Comparison of ENCODE assay signal across 9 mouse cellular contexts in genomic region chr1:72871697-72872411, GRCm38 (mm10). TPM values are rescaled to one million over a fixed set of nuclear protein-coding genes. Genes with fewer than 3 reads are reported as not detected.
DNase-seq lines count a peak whose midpoint lies in the region; ATAC-seq lines count a peak whose summit lies in the region.
"Had no signal": no experiment of that assay in that cellular context is flagged by ENCODE, and none has a peak within 500 bp of the region (broad histone marks: within the 10 kb centered on the region; RNA-seq: fewer than 3 reads in every experiment).

No protein-coding gene starts in this region.

- H3K9me3 ChIP-seq in lung, embryonic 15.5 days: no peaks in the 10 kb centered on the region
- H3K9me3 ChIP-seq in heart, embryonic 14.5 days (ENCODE audit: control insufficient read depth, low read length): no peaks in the 10 kb centered on the region
- no peaks in the 10 kb centered on the region for H3K9me3 ChIP-seq in midbrain, embryonic 14.5 days (ENCODE audit: control insufficient read depth, low read length)

- H3K4me3 ChIP-seq in lung, embryonic 15.5 days: peak overlapping the region; percentile 54
- H3K4me3 ChIP-seq in heart, embryonic 14.5 days (ENCODE audit: control insufficient read depth in 1 of 2, insufficient read depth in 1 of 2, low read depth in 1 of 2, low read length in 2 of 2): peak overlapping the region; percentile 46 to 75
- H3K4me3 ChIP-seq in midbrain, embryonic 14.5 days (replicated peaks; ENCODE audit: low read depth, low read length): peak overlapping the region; percentile 49

- no peaks in the 10 kb centered on the region for H3K36me3 ChIP-seq in lung, embryonic 15.5 days
- peaks cover 10% of the 10 kb centered on the region; the same call in 1 of the 2 replicates for H3K36me3 ChIP-seq in heart, embryonic 14.5 days (ENCODE audit: control insufficient read depth, insufficient read depth, low read length)
- no peaks in the 10 kb centered on the region for H3K36me3 ChIP-seq in midbrain, embryonic 14.5 days (ENCODE audit: control insufficient read depth, insufficient read depth, low read length)

- H3K27ac ChIP-seq in lung, embryonic 15.5 days: peak overlapping the region; percentile 67
- peak overlapping the region; percentile 55 to 56 for H3K27ac ChIP-seq in heart, embryonic 14.5 days (replicated peaks in 1 of 2; ENCODE audit: control insufficient read depth in 1 of 2, insufficient read depth in 1 of 2, low read depth in 2 of 2, low read length in 2 of 2)
- H3K27ac ChIP-seq in midbrain, embryonic 14.5 days (replicated peaks; ENCODE audit: low read depth, low read length): peak overlapping the region; percentile 74

- peak overlapping the region; percentile 84 for H3K4me2 ChIP-seq in lung, embryonic 15.5 days
- H3K4me2 ChIP-seq in heart, embryonic 14.5 days (ENCODE audit: low read length): peak overlapping the region; percentile 98
- peak overlapping the region; percentile 93 for H3K4me2 ChIP-seq in midbrain, embryonic 14.5 days (ENCODE audit: low read length)

- H3K4me1 ChIP-seq in lung, embryonic 15.5 days: peaks cover 76% of the 10 kb centered on the region
- peaks cover 9 to 42% of the 10 kb centered on the region in 2 experiments for H3K4me1 ChIP-seq in heart, embryonic 14.5 days (ENCODE audit: control insufficient read depth in 2 of 2, insufficient read depth in 2 of 2, low read length in 2 of 2)
- peaks cover 29% of the 10 kb centered on the region for H3K4me1 ChIP-seq in midbrain, embryonic 14.5 days (ENCODE audit: control insufficient read depth, insufficient read depth, low read length)

- ATAC-seq in lung, embryonic 15.5 days (ENCODE audit: borderline replicate concordance, extremely low read depth, low FRiP score, low TSS enrichment): no peak
- ATAC-seq in heart, embryonic 14.5 days (ENCODE audit: insufficient number of reproducible peaks, insufficient read depth, low FRiP score, low read depth): no peak
- ATAC-seq in midbrain, embryonic 14.5 days (ENCODE audit: low FRiP score, low TSS enrichment): no peak
- ATAC-seq in CD4-positive, CD25-positive, alpha-beta regulatory T cell, adult 4 months: no peak

- DNase-seq in lung, postnatal 4 days: no peak
- DNase-seq in cerebellum, postnatal 10 days: peak; percentile 72 to 75
- DNase-seq in layer of hippocampus, postnatal 14 days (ENCODE audit: low spot score in 2 of 2): peak; percentile 65 to 67
- DNase-seq in midbrain, embryonic 14.5 days: peak; percentile 84
- no peak for DNase-seq in thymus, postnatal 4 days

- peaks cover 32% of the 10 kb centered on the region; the same call in 1 of the 2 replicates for H3K27me3 ChIP-seq in lung, embryonic 15.5 days
- no peaks in the 10 kb centered on the region for H3K27me3 ChIP-seq in heart, embryonic 14.5 days (ENCODE audit: control insufficient read depth, insufficient read depth, low read length)
- H3K27me3 ChIP-seq in midbrain, embryonic 14.5 days (ENCODE audit: control insufficient read depth, insufficient read depth, low read length): peaks cover 23% of the 10 kb centered on the region; the same call in 1 of the 2 replicates

- under 1% methylated on average over 34 of the region's 34 CpGs for WGBS in lung, embryonic 15.5 days
- 2% methylated on average over 34 of the region's 34 CpGs for WGBS in heart, embryonic 14.5 days
- WGBS in midbrain, embryonic 14.5 days: under 1% methylated on average over 34 of the region's 34 CpGs

- H3K9ac ChIP-seq in lung, embryonic 15.5 days: peak overlapping the region; percentile 19
- peak overlapping the region; percentile 57 for H3K9ac ChIP-seq in heart, embryonic 14.5 days (ENCODE audit: low read length)
- peak overlapping the region; percentile 56 for H3K9ac ChIP-seq in midbrain, embryonic 14.5 days (replicated peaks; ENCODE audit: low read length)

RNA-seq across cellular contexts. Expression of gene Igfbp5, which starts 2.8 kb away (rescaled TPM):
- 72.0 and 76.7 TPM in 2 replicates for polyA plus RNA-seq in lung, embryonic 15.5 days (2015; fragmentation: Nextera tagmentation; extraction: Ambion mirVana)
- 64.3 and 90.1 TPM in 2 replicates for polyA plus RNA-seq in heart, embryonic 14.5 days (2014; fragmentation: Nextera tagmentation; extraction: Ambion mirVana)
- total RNA-seq in layer of hippocampus, postnatal 14 days (2021): 10 to 100 TPM; 61.5 to 66.8 TPM
- polyA plus RNA-seq in midbrain, embryonic 14.5 days (2014; fragmentation: Nextera tagmentation; extraction: Ambion mirVana): 22.4 and 30.4 TPM in 2 replicates
- polyA plus RNA-seq in CD4-positive, CD25-positive, alpha-beta regulatory T cell, adult 4 months (2017; shearing (Covaris generic)): not detected

RNA-seq across cellular contexts. Expression of gene Igfbp2, which starts 47.6 kb away (rescaled TPM):
- polyA plus RNA-seq in lung, embryonic 15.5 days (2015; fragmentation: Nextera tagmentation; extraction: Ambion mirVana): 344 and 357 TPM in 2 replicates
- polyA plus RNA-seq in heart, embryonic 14.5 days (2014; fragmentation: Nextera tagmentation; extraction: Ambion mirVana): 53.2 and 67.5 TPM in 2 replicates
- 100 to 1,000 TPM in 1 of 2 experiments, 10 to 100 TPM in 1; 56.4 to 116 TPM for total RNA-seq in layer of hippocampus, postnatal 14 days (2021)
- polyA plus RNA-seq in midbrain, embryonic 14.5 days (2014; fragmentation: Nextera tagmentation; extraction: Ambion mirVana): 200 and 310 TPM in 2 replicates
- not detected for polyA plus RNA-seq in CD4-positive, CD25-positive, alpha-beta regulatory T cell, adult 4 months (2017; shearing (Covaris generic))
- total RNA-seq: neutrophil, adult 5-6 weeks had no signal

Comparison
In these comparisons a context has a peak if more than half of its experiments do, and no peak if none do; other contexts are left out.
1. DNase-seq: peak in cerebellum, postnatal 10 days (2 of 2), layer of hippocampus, postnatal 14 days (2 of 2) and midbrain, embryonic 14.5 days (single experiment); none in lung, postnatal 4 days (0 of 2) and thymus, postnatal 4 days (single experiment).
2. RNA of gene Igfbp5, which starts 2.8 kb away (polyA plus RNA-seq): 64.3 to 90.1 TPM in heart, embryonic 14.5 days, 72.0 to 76.7 TPM in lung, embryonic 15.5 days and 22.4 to 30.4 TPM in midbrain, embryonic 14.5 days; not detected in CD4-positive, CD25-positive, alpha-beta regulatory T cell, adult 4 months; every median in the first group is over 10 times any median in the second.
3. RNA of gene Igfbp2, which starts 47.6 kb away (polyA plus RNA-seq): 344 to 357 TPM in lung, embryonic 15.5 days, 200 to 310 TPM in midbrain, embryonic 14.5 days and 53.2 to 67.5 TPM in heart, embryonic 14.5 days; not detected in CD4-positive, CD25-positive, alpha-beta regulatory T cell, adult 4 months; every median in the first group is over 10 times any median in the second.
4. Peak in every context shown above with its lines, with median percentiles within 50 percentile points of each other: H3K27ac ChIP-seq, H3K4me2 ChIP-seq, H3K4me3 ChIP-seq and H3K9ac ChIP-seq.